Mouse (Mus musculus) right cerebral cortex, postnatal 36 days (tissue): ENCODE results near the gene Ppp4r4.
"Not testable (repeated sequence)": the region's sequence is repeated elsewhere in the genome, so short reads cannot be mapped to it uniquely, and the experiment has no call there.

ENCODE experiments used
- DNase-seq, 2 experiments: peaks; one replicate each; pipeline ENCODE4 v3.0.0; 2022; ENCODE audit warnings: low spot score in 2 of 2, mixed read lengths in 1 of 2

Gene Ppp4r4

GRCm38 (mm10) chr12:103532649-103533395 lies 739 bp downstream of the Ppp4r4 start:
- DNase-seq = no peak

- DNase-seq = no peak
These were observed 8.3 kb downstream of the Ppp4r4 start for GRCm38 (mm10) chr12:103540429-103540828.

GRCm38 (mm10) chr12:103543351-103543750 lies 11.3 kb downstream of the Ppp4r4 start:
- DNase-seq = no peak

- DNase-seq = no peak
These were observed 12.1 kb downstream of the Ppp4r4 start for GRCm38 (mm10) chr12:103544213-103544612.

GRCm38 (mm10) chr12:103547438-103547837 lies 15.4 kb downstream of the Ppp4r4 start:
- DNase-seq = no peak

- no peak for DNase-seq
These were observed 16.4 kb downstream of the Ppp4r4 start for GRCm38 (mm10) chr12:103548526-103548925.

GRCm38 (mm10) chr12:103550047-103550446 lies 18.0 kb downstream of the Ppp4r4 start:
- no peak for DNase-seq

- no peak for DNase-seq
These were observed 19.3 kb downstream of the Ppp4r4 start for GRCm38 (mm10) chr12:103551422-103551821.

- no peak for DNase-seq
These were observed 20.4 kb downstream of the Ppp4r4 start for GRCm38 (mm10) chr12:103552506-103552905.

GRCm38 (mm10) chr12:103553497-103553896 lies 21.4 kb downstream of the Ppp4r4 start:
- no peak for DNase-seq

GRCm38 (mm10) chr12:103556856-103557255 lies 24.8 kb downstream of the Ppp4r4 start:
- DNase-seq = no peak

GRCm38 (mm10) chr12:103564726-103565125 lies 32.6 kb downstream of the Ppp4r4 start:
- no peak for DNase-seq

GRCm38 (mm10) chr12:103565151-103565550 lies 33.1 kb downstream of the Ppp4r4 start:
- DNase-seq = no peak

- DNase-seq = no peak
These were observed 35.0 kb downstream of the Ppp4r4 start for GRCm38 (mm10) chr12:103567129-103567528.

- no peak for DNase-seq
These were observed 37.6 kb downstream of the Ppp4r4 start for GRCm38 (mm10) chr12:103569690-103570089.

- DNase-seq = not testable (repeated sequence)
These were observed 46.1 kb downstream of the Ppp4r4 start for GRCm38 (mm10) chr12:103578148-103578547.

- DNase-seq = no peak
These were observed 51.7 kb downstream of the Ppp4r4 start for GRCm38 (mm10) chr12:103583771-103584170.

GRCm38 (mm10) chr12:103598411-103598810 lies 66.3 kb downstream of the Ppp4r4 start:
- DNase-seq = no peak

- no peak for DNase-seq
These were observed 68.3 kb downstream of the Ppp4r4 start for GRCm38 (mm10) chr12:103600364-103600763.

- DNase-seq = no peak
These were observed 69.8 kb downstream of the Ppp4r4 start for GRCm38 (mm10) chr12:103601839-103602238.

GRCm38 (mm10) chr12:103615141-103615540 lies 83.1 kb downstream of the Ppp4r4 start:
- DNase-seq = no peak

GRCm38 (mm10) chr12:103615734-103616133 lies 83.7 kb downstream of the Ppp4r4 start:
- DNase-seq = no peak

GRCm38 (mm10) chr12:103616860-103617261 lies 84.8 kb downstream of the Ppp4r4 start:
- no peak for DNase-seq

GRCm38 (mm10) chr12:103631203-103631612 lies 99.1 kb downstream of the Ppp4r4 start, which contains the start of gene Serpina10:
Gene Serpina10, minus strand, starts transcription at chr12:103631444.
- no peak for DNase-seq
